Mouse (Mus musculus) neural tube, embryonic 11.5 days (tissue): ENCODE measurements around the gene Sipa1l1. TPM values are rescaled to one million over a fixed set of nuclear protein-coding genes. Genes with fewer than 3 reads are reported as not detected.

Experiments
- ATAC-seq: fragments of 200-750 bp; cut with Nextera tagmentation; 2 replicates; pipeline ENCODE4 v1.8.0; 2017; ENCODE audit warnings: moderate number of reproducible peaks, mild to moderate bottlenecking, moderate TSS enrichment, moderate library complexity; ENCODE audit not compliant: insufficient read depth, low FRiP score, low TSS enrichment
- DNase-seq: peaks from one replicate; pipeline ENCODE4 v3.0.0-alpha.2; 2015; ENCODE audit warnings: low spot score
- H3K27ac ChIP-seq: fragments of 300-500 bp; sonication (generic); 2 replicates; pipeline ENCODE4 v1.5.1; 2014; ENCODE audit warnings: low read depth, mild to moderate bottlenecking, low read length
- H3K27me3 ChIP-seq: fragments of 300-500 bp; sonication (generic); 2 replicates; pipeline ENCODE4 v1.6.1; 2014; ENCODE audit warnings: mild to moderate bottlenecking, low read length, mixed read lengths; ENCODE audit not compliant: control insufficient read depth, insufficient read depth
- H3K36me3 ChIP-seq: fragments of 300-500 bp; sonication (generic); 2 replicates; pipeline ENCODE4 v1.6.1; 2014; ENCODE audit warnings: mild to moderate bottlenecking, low read length, moderate library complexity, mixed read lengths; ENCODE audit not compliant: control insufficient read depth, insufficient read depth
- H3K4me1 ChIP-seq: fragments of 300-500 bp; sonication (generic); 2 replicates; pipeline ENCODE4 v1.6.1; 2014; ENCODE audit warnings: low read length, mixed read lengths; ENCODE audit not compliant: control insufficient read depth, insufficient read depth
- H3K4me2 ChIP-seq: fragments of 300-500 bp; sonication (generic); 2 replicates; pipeline ENCODE4 v1.6.1; 2014; ENCODE audit warnings: low read depth, mild to moderate bottlenecking, moderate library complexity
- H3K4me3 ChIP-seq: fragments of 300-500 bp; sonication (generic); 2 replicates; pipeline ENCODE4 v1.5.1; 2014; ENCODE audit warnings: low read depth, low read length
- H3K9ac ChIP-seq: fragments of 300-500 bp; sonication (generic); 2 replicates; pipeline ENCODE4 v1.6.1; 2014; ENCODE audit warnings: mild to moderate bottlenecking, low read length
- H3K9me3 ChIP-seq: fragments of 300-500 bp; sonication (generic); 2 replicates; pipeline ENCODE4 v1.6.1; 2016; ENCODE audit warnings: low read length; ENCODE audit not compliant: control insufficient read depth
- WGBS: fragments of 180-500 bp; shearing (Covaris S2); extraction: QIAGEN DNeasy Blood & Tissue Kit; methylation state at CpG from one replicate; pipeline ENCODE4 v1.1.7; 2014; 5-methylcytosine and 5-hydroxymethylcytosine counted together
- polyA plus RNA-seq: library from polyadenylated mRNA; unstranded; fragments of >200 nt; fragmentation: Nextera tagmentation; extraction: Ambion mirVana; gene quantifications from 2 replicates; pipeline ENCODE4 v1.2.1, GENCODE M21; 2014

The Sipa1l1 gene
- polyA plus RNA-seq, 1 experiment from 2014 or later = 22.3 TPM

DNA sequence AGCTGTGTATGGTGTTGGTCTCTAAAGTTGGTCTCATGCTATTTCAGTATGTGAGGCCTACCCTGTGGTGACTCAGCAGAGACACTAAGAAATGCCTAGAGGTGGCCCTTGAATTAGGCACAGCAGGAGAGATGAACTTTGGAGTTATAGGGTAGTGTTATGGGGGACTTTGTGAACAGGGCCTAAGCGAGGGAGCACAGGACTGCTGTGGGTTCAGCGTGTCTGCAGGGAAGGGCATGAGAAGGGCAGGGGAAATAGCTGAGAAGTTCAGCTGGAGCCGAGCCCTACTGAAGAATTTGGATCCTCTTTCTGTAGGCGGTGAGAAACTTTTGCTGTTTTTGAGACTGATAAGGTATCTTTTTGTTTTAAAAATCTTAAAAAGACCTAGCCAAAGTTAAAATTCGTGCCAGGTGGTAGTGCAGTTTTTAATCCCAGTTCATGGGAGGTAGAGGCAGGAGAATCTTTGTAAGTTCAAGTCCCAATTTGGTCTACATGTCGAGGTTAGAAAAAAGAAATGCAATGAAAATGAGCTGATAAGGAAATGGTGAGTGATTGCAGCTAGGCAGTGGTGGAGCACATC, 87.9 kb downstream of the Sipa1l1 start:
- H3K4me3 ChIP-seq = no peak overlapping the region
- H3K4me2 ChIP-seq = no peak overlapping the region
- DNase-seq (no peak), ATAC-seq (no peak)
- WGBS = 87% methylated on average over 6 of the region's 6 CpGs
- H3K27ac ChIP-seq = no peak overlapping the region
- no peaks in the 10 kb centered on the region for H3K4me1 ChIP-seq
- H3K9ac ChIP-seq = no peak overlapping the region
- H3K36me3 ChIP-seq = no peaks in the 10 kb centered on the region
- no peaks in the 10 kb centered on the region for H3K27me3 ChIP-seq
- H3K9me3 ChIP-seq = no peaks in the 10 kb centered on the region

GRCm38 (mm10) chr12:82257994-82258785, 89.1 kb downstream of the Sipa1l1 start:
- H3K27me3 ChIP-seq = no peaks in the 10 kb centered on the region
- no peak for DNase-seq

GRCm38 (mm10) chr12:82263443-82263842, 94.3 kb downstream of the Sipa1l1 start:
- no peak overlapping the region for H3K4me2 ChIP-seq
- ATAC-seq (no peak), DNase-seq (no peak)
- H3K9ac ChIP-seq = no peak overlapping the region
- no peaks in the 10 kb centered on the region for H3K9me3 ChIP-seq
- H3K27me3 ChIP-seq = no peaks in the 10 kb centered on the region
- H3K4me3 ChIP-seq = no peak overlapping the region
- H3K27ac ChIP-seq = no peak overlapping the region
- WGBS = 91% methylated on average over 7 of the region's 7 CpGs
- no peaks in the 10 kb centered on the region for H3K4me1 ChIP-seq
- H3K36me3 ChIP-seq = no peaks in the 10 kb centered on the region

More at GRCm38 (mm10) chr12:82257994-82258785, 89.1 kb downstream of the Sipa1l1 start:
- Histone ChIP-seq H3K4me2 (no peak overlapping the region), H3K36me3 (no peaks in the 10 kb centered on the region), H3K4me1 (no peaks in the 10 kb centered on the region), H3K9me3 (no peaks in the 10 kb centered on the region), H3K4me3 (no peak overlapping the region), H3K27ac (no peak overlapping the region), H3K9ac (no peak overlapping the region)
- no peak for ATAC-seq
- WGBS = 86% methylated on average over 6 of the region's 6 CpGs

DNA sequence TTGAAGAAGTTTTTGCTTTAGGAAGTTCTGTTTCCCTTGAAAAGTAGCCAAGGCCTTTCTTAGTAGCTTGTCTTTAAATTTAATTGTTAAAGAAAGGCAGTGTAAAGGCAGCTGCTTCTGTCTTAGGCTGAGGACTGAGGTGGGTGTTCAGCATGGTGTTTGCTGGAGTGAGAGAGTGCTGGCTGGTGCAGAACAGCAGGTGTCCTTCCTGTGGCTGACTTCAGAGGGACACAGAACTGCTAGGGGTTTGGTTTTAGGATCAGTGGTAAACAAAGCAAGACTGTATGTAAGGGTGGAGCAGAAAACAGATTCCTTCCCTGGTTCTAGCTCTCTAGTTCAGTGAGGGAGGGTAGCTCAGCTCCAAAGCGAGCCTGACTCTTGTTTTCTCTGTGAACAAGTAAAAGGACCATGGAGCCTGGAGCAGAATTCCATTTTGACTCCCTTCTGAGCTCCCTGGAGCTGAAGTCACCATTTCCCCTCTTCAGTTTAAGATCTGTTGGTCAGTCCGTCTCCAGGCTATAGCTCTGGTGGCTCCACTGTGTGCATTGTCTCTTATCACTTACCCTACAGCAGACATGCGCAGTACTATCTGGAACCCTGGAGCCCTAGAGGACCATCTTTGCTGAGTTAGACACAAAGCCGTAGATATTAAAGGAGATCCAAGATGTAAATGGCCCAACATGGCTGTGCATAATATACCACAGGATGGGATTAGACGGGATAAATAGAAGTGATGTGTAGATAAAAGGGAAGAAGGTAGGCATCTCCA, 95.1 kb downstream of the Sipa1l1 start:
- Histone ChIP-seq H3K27ac (no peak overlapping the region), H3K36me3 (no peaks in the 10 kb centered on the region), H3K4me1 (no peaks in the 10 kb centered on the region), H3K9me3 (no peaks in the 10 kb centered on the region), H3K4me2 (no peak overlapping the region), H3K9ac (no peak overlapping the region), H3K27me3 (no peaks in the 10 kb centered on the region), H3K4me3 (no peak overlapping the region)
- DNase-seq (no peak), ATAC-seq (no peak)
- WGBS = 85% methylated on average over 5 of the region's 5 CpGs

DNA sequence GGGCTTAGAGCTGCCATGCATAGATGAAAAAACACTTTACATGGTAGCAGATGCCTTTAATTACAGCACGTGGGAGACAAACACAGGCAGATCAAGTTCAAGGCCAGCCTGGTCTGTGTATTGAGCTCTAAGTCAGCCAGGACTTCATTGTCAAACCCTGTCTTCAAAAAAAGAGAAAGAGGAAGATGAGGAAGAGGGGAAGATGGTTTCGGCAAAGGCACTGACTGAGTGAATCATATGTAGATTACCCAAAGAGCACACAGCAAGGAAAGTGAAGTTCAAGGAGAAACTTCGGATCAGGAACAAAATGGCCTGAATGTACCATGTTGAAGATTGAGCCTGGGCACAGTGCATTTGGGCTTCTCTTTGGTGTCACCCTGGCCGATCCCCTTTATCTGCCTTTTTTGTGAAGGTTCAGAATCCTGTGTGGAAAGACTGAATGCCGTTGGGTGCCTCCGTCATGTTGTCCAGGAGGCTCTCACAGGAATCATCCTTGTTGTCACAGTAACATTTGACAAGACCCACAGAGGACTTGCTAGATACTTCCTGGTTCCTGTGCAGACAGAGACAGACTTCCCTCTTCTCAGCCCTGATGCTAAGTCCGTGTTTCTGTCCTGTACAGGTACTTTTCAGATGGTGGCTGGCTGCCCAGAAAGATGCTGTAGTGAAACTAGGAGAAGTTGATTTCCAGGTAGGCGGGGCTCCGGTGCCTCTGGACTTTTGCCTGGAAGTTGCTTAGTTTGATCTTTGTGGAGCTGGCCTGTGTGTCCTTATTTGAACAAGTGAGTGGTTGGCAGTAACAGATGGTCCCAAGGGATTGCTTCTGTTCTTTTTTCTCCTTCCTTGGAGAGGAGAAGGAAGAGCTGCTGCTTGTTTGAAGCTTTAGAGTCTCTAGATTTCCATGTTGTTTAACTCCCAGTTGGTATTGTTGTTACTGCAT, 96.5 kb downstream of the Sipa1l1 start:
- no peak for DNase-seq
- Histone ChIP-seq H3K4me3 (no peak overlapping the region), H3K27me3 (no peaks in the 10 kb centered on the region), H3K4me2 (no peak overlapping the region), H3K4me1 (no peaks in the 10 kb centered on the region), H3K9me3 (no peaks in the 10 kb centered on the region), H3K27ac (no peak overlapping the region), H3K9ac (no peak overlapping the region), H3K36me3 (no peaks in the 10 kb centered on the region)
- 90% methylated on average over 9 of the region's 9 CpGs for WGBS
- no peak for ATAC-seq

GRCm38 (mm10) chr12:82271447-82271846, 102.3 kb downstream of the Sipa1l1 start:
- Histone ChIP-seq H3K9me3 (no peaks in the 10 kb centered on the region), H3K36me3 (no peaks in the 10 kb centered on the region), H3K4me2 (no peak overlapping the region), H3K27ac (no peak overlapping the region), H3K9ac (no peak overlapping the region), H3K27me3 (no peaks in the 10 kb centered on the region), H3K4me3 (no peak overlapping the region), H3K4me1 (peaks cover 3% of the 10 kb centered on the region; the same call in 1 of the 2 replicates)
- DNase-seq (no peak), ATAC-seq (no peak)
- 88% methylated on average over 3 of the region's 3 CpGs for WGBS

- Histone ChIP-seq H3K9ac (no peak overlapping the region), H3K4me2 (no peak overlapping the region), H3K36me3 (no peaks in the 10 kb centered on the region), H3K27ac (no peak overlapping the region), H3K9me3 (no peaks in the 10 kb centered on the region), H3K4me3 (no peak overlapping the region), H3K27me3 (no peaks in the 10 kb centered on the region), H3K4me1 (peaks cover 3% of the 10 kb centered on the region; the same call in 1 of the 2 replicates)
- 74% methylated on average over 3 of the region's 3 CpGs for WGBS
- DNase-seq (no peak), ATAC-seq (no peak)
These were observed 104.4 kb downstream of the Sipa1l1 start for GRCm38 (mm10) chr12:82273503-82273902.

DNA sequence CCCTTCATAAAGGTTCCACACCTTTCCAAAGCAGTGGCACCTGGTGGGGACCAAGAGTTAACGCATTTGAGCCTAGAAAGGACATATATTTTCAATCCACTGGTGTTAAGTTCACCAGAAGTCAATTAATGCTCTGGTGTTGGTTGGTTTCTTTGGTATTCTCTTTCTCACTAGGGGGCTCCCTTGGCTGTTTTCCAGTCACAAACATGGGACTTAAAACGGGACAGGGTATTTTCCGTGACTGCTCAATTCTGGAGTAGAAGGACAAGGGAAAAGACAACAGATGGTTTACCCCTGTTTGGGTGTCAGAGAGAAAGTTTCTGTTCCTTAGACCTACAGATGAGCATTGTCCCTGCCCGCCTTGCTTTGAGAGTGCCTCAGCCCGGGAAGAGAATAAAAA, 105.5 kb downstream of the Sipa1l1 start:
- no peak overlapping the region for H3K4me3 ChIP-seq
- H3K4me1 ChIP-seq = peaks cover 3% of the 10 kb centered on the region; the same call in 1 of the 2 replicates
- ATAC-seq (no peak), DNase-seq (no peak)
- no peaks in the 10 kb centered on the region for H3K9me3 ChIP-seq
- no peaks in the 10 kb centered on the region for H3K27me3 ChIP-seq
- H3K36me3 ChIP-seq = no peaks in the 10 kb centered on the region
- no peak overlapping the region for H3K4me2 ChIP-seq
- H3K9ac ChIP-seq = no peak overlapping the region
- no peak overlapping the region for H3K27ac ChIP-seq
- 81% methylated on average over 5 of the region's 5 CpGs for WGBS
